Mouse (Mus musculus) kidney, embryonic 14.5 days (tissue): ENCODE measurements around the gene Specc1. TPM values are rescaled to one million over a fixed set of nuclear protein-coding genes. Genes with fewer than 3 reads are reported as not detected.

Experiments used
- ATAC-seq: fragments of 200-750 bp; cut with Nextera tagmentation; 2 replicates; pipeline ENCODE4 v1.8.0; 2017; ENCODE audit warnings: moderate number of reproducible peaks, mild to moderate bottlenecking, moderate TSS enrichment, moderate library complexity; ENCODE audit not compliant: low FRiP score, low TSS enrichment
- H3K27ac ChIP-seq: fragments of 300-500 bp; sonication (generic); 2 replicates; pipeline ENCODE4 v1.5.1; 2014; ENCODE audit warnings: low read depth, mild to moderate bottlenecking, low read length, moderate library complexity, mixed read lengths
- H3K27me3 ChIP-seq: fragments of 300-500 bp; sonication (generic); 2 replicates; pipeline ENCODE4 v1.6.1; 2014; ENCODE audit warnings: mild to moderate bottlenecking, low read length; ENCODE audit not compliant: control insufficient read depth, insufficient read depth
- H3K36me3 ChIP-seq: fragments of 300-500 bp; sonication (generic); 2 replicates; pipeline ENCODE4 v1.6.1; 2014; ENCODE audit warnings: low read length, mixed read lengths; ENCODE audit not compliant: control insufficient read depth, insufficient read depth
- H3K4me1 ChIP-seq: fragments of 300-500 bp; sonication (generic); 2 replicates; pipeline ENCODE4 v1.6.1; 2014; ENCODE audit warnings: low read length, mixed read lengths; ENCODE audit not compliant: control insufficient read depth, insufficient read depth
- H3K4me2 ChIP-seq: fragments of 300-500 bp; sonication (generic); replicated peaks from 2 replicates; pipeline ENCODE4 v1.6.1; 2014; ENCODE audit warnings: low read depth, mild to moderate bottlenecking, low read length
- H3K4me3 ChIP-seq: fragments of 300-500 bp; sonication (generic); 2 replicates; pipeline ENCODE4 v1.5.1; 2014; ENCODE audit warnings: mild to moderate bottlenecking, low read length
- H3K9ac ChIP-seq: fragments of 300-500 bp; sonication (generic); 2 replicates; pipeline ENCODE4 v1.6.1; 2014; ENCODE audit warnings: low read depth, mild to moderate bottlenecking, low read length, moderate library complexity
- H3K9me3 ChIP-seq: fragments of 300-500 bp; sonication (generic); 2 replicates; pipeline ENCODE4 v1.6.1; 2016; ENCODE audit warnings: low read length; ENCODE audit not compliant: control insufficient read depth
- WGBS: fragments of 180-500 bp; shearing (Covaris S2); extraction: QIAGEN DNeasy Blood & Tissue Kit; methylation state at CpG from one replicate; pipeline ENCODE4 v1.1.7; 2014; 5-methylcytosine and 5-hydroxymethylcytosine counted together
- polyA plus RNA-seq: library from polyadenylated mRNA; unstranded; fragments of >200 nt; fragmentation: Nextera tagmentation; extraction: Ambion mirVana; gene quantifications from 2 replicates; pipeline ENCODE4 v1.2.1, GENCODE M21; 2014

Gene Specc1
- polyA plus RNA-seq, 1 experiment from 2014 or later: 13.6 TPM

DNA sequence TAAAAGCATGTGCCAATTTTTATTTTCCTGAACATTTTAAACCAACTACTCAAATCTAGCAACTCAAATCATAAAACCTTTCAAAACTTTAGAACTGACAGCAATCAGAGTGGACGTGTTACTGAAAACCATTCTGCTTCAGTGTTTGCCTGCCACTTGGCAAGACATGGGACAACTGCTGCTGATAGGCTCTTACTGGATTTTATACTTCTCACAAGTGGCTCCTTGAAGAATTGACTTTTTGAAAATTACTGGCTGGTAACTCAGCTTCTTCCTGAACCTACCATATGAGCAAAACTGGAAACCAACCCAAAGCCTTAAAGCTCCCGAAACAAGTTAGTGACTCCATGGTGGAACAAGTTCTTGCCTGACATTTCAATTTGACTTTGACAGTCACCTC is 177.6 kb downstream of the Specc1 start:
- Histone ChIP-seq H3K4me3 (no peak overlapping the region), H3K36me3 (no peaks in the 10 kb centered on the region), H3K4me2 (no peak overlapping the region), H3K4me1 (no peaks in the 10 kb centered on the region), H3K27me3 (no peaks in the 10 kb centered on the region), H3K9me3 (no peaks in the 10 kb centered on the region), H3K27ac (no peak overlapping the region), H3K9ac (no peak overlapping the region)
- WGBS: 87% methylated on average over 2 of the region's 2 CpGs
- no peak for ATAC-seq

DNA sequence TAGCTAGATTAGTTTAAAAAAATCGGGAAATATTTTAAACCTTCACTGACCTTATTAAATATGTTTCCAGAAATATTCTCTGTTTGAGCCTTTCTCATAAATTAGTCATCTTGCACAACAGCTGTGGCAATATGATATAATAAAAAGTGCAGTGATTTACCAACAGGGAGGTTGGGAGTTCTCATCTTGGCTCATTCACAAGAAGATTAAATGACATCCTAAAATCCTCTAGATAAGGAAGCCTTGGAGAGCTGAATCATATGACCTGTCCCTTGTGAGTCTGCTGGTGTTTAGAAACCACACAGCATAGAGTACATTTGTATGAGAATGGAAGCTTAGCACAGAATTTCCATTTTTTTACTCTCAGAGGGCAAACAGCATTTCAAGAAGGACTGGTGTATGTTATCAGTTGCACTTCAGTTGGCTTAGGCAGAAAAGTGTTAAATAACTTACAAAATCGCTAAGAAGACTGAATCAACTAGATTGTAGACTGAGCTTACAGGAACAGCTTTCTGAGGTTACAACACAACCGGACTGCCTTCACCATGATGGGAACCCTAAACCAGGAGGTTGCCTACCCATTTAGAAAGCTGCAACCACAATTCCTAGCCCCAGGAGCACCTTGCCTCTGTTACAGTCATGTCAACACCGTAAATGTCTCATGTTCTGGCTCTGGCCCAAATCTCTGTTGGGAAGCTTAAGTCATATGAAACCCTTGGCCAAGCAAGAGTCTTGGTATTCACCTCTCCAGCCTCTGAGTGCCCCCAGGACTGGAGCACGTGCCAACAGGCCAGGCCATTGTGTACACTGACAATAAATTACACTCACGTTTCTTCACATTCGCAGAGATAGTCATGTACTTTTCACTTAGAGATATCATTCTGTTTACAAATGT is 188.9 kb downstream of the Specc1 start:
- H3K36me3 ChIP-seq: no peaks in the 10 kb centered on the region
- no peaks in the 10 kb centered on the region for H3K4me1 ChIP-seq
- no peak for ATAC-seq
- no peaks in the 10 kb centered on the region; the same call in 1 of the 2 replicates for H3K9me3 ChIP-seq
- H3K27ac ChIP-seq: no peak overlapping the region
- no peak overlapping the region for H3K4me3 ChIP-seq
- no peak overlapping the region for H3K9ac ChIP-seq
- 78% methylated on average over 7 of the region's 7 CpGs for WGBS
- H3K4me2 ChIP-seq: no peak overlapping the region
- no peaks in the 10 kb centered on the region for H3K27me3 ChIP-seq

DNA sequence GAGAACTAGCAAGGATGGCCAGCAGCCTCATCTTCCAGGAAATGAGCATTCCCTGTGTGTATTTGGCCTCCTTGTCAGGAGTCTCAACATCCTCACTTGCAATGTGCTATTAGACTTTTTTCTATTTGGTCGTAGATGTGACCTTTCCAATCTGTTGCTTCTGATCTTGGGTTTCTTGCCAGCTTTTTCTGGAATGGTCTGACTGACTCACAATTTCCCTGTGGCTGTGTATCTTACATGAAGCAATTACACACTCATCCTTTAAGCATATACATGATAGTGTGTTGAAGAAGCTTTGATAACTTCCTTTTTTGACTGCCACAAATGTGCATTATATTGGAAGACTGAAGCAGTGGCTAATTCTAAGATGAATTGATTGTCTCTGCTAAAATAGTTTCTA is 190.1 kb downstream of the Specc1 start:
- H3K36me3 ChIP-seq: no peaks in the 10 kb centered on the region
- no peaks in the 10 kb centered on the region; the same call in 1 of the 2 replicates for H3K9me3 ChIP-seq
- H3K4me1 ChIP-seq: no peaks in the 10 kb centered on the region

DNA sequence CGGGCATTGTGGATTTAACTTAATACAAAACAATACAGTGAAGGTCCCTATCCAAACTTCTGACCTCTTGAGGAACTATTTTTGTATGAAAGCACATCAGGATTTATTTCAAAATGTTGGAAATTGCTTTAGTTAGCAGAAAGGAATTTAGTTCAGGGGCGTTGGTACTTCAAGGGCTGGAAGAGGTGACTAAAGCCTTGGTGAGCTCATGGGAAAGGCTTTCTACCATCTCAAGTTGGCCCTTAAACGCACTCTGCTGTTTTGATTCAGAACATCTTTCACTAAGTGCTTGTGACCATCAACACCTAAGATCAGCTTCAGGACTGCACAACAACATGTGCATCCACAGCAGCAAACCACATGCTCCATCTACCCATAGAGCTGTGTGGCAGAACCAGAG is 191.5 kb downstream of the Specc1 start:
- H3K4me3 ChIP-seq: no peak overlapping the region
- 89% methylated on average over 3 of the region's 3 CpGs for WGBS

More for the DNA sequence above, 190.1 kb downstream of the Specc1 start:
- Histone ChIP-seq H3K27me3 (no peaks in the 10 kb centered on the region), H3K4me2 (no peak overlapping the region), H3K4me3 (no peak overlapping the region), H3K27ac (no peak overlapping the region), H3K9ac (no peak overlapping the region)
- 74% methylated on average over 1 of the region's 1 CpGs for WGBS
- no peak for ATAC-seq

DNA sequence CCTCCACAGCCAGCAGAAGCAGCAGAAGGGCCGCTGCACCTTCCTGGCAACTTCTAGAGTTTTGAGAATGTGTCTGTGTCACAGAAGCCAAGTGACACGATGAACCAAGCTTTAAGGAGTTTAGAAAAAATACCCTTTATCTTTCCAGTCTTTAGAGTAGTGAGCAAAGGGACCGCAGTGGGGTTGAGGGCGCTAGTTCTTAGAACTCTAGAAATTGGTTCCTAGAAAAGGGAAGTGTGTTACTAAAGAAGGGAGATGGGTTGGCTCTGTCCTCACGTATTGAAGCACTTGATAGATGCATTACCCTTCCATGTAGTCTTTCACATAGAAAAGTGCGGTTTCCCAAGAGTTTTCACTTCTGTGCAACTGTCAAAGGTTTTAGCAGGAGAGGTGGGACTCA is 191.9 kb downstream of the Specc1 start:
- Histone ChIP-seq H3K4me1 (no peaks in the 10 kb centered on the region), H3K27ac (no peak overlapping the region), H3K36me3 (no peaks in the 10 kb centered on the region), H3K4me2 (no peak overlapping the region), H3K9me3 (no peaks in the 10 kb centered on the region; the same call in 1 of the 2 replicates), H3K9ac (no peak overlapping the region), H3K27me3 (no peaks in the 10 kb centered on the region), H3K4me3 (no peak overlapping the region)
- no peak for ATAC-seq
- 84% methylated on average over 6 of the region's 6 CpGs for WGBS

More for the DNA sequence above, 191.5 kb downstream of the Specc1 start:
- Histone ChIP-seq H3K4me1 (no peaks in the 10 kb centered on the region), H3K9ac (no peak overlapping the region), H3K36me3 (no peaks in the 10 kb centered on the region), H3K27ac (no peak overlapping the region), H3K27me3 (no peaks in the 10 kb centered on the region), H3K4me2 (no peak overlapping the region), H3K9me3 (no peaks in the 10 kb centered on the region; the same call in 1 of the 2 replicates)
- ATAC-seq: no peak

DNA sequence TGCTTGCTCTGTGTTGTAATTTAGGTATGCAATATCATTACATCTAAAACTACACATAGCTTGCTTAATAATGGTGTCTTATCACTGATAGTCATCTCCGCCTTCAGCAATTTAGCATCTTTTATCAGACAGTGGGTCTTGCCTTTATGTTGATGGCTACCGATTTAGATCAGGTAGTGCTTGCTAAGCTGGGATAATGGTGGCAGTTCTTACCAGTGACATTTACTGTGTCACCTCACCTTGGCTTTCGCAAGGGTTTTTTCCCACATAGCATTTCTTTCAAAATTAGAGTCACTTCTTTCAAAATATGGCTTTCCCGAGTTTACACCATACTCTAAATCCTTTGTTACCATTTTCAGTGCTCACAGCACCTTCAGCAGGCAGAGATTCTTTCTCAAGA is 196.5 kb downstream of the Specc1 start:
- H3K9ac ChIP-seq: no peak overlapping the region
- no peaks in the 10 kb centered on the region; the same call in 1 of the 2 replicates for H3K36me3 ChIP-seq
- H3K4me3 ChIP-seq: no peak overlapping the region
- H3K4me2 ChIP-seq: no peak overlapping the region
- H3K9me3 ChIP-seq: no peaks in the 10 kb centered on the region
- H3K27me3 ChIP-seq: no peaks in the 10 kb centered on the region
- 92% methylated on average over 4 of the region's 4 CpGs for WGBS
- no peak for ATAC-seq
- no peak overlapping the region for H3K27ac ChIP-seq
- no peaks in the 10 kb centered on the region for H3K4me1 ChIP-seq

DNA sequence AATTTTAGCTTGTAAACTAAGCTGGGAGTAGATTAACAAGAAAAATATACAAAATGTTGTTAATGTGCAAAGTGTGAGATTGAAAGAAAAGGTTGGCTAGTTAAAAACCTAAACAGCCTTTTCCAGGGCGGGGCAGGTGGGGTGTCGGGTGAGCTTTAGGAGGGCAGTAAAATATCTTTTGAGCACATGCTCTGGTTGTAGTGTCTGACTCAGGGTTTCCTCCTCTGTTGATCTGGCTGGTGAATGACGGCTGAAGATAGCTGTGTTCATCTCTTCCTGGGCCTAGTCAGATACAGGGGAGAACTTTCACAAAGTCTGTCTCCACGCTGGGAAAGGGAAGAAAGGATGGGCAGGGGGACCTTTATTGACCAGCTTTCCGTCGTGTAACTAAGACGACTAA is 203.2 kb downstream of the Specc1 start:
- H3K27ac ChIP-seq: no peak overlapping the region
- no peak overlapping the region for H3K4me2 ChIP-seq
- no peaks in the 10 kb centered on the region; the same call in 1 of the 2 replicates for H3K36me3 ChIP-seq
- no peaks in the 10 kb centered on the region for H3K27me3 ChIP-seq
- WGBS: 89% methylated on average over 7 of the region's 7 CpGs
- H3K4me1 ChIP-seq: no peaks in the 10 kb centered on the region
- H3K4me3 ChIP-seq: no peak overlapping the region
- no peaks in the 10 kb centered on the region for H3K9me3 ChIP-seq
- no peak for ATAC-seq
- H3K9ac ChIP-seq: no peak overlapping the region

DNA sequence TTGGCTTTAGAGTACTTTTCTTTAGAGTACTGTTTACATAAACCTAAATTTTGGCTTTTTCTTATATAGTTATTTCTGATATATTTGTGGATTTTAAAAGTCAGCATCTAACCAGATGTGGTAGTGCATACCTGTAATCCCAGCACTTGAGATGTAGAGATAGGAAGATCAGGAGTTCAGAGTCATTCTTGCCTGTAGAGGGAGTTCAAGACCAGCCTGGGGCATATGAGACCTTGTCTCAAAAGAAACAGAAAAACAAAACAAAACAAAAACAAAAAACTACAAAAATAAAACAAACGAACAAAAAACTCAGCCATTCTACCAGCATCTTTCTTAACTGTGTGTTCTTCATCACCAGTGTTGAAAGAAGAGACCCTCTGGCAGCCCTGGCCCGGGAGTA is 204.9 kb downstream of the Specc1 start:
- H3K4me2 ChIP-seq: no peak overlapping the region
- H3K36me3 ChIP-seq: no peaks in the 10 kb centered on the region; the same call in 1 of the 2 replicates
- H3K4me1 ChIP-seq: no peaks in the 10 kb centered on the region
- no peak overlapping the region for H3K4me3 ChIP-seq
- H3K27ac ChIP-seq: no peak overlapping the region
- ATAC-seq: no peak
- no peak overlapping the region for H3K9ac ChIP-seq
- H3K27me3 ChIP-seq: no peaks in the 10 kb centered on the region
- WGBS: 80% methylated on average over 2 of the region's 2 CpGs
- H3K9me3 ChIP-seq: no peaks in the 10 kb centered on the region

DNA sequence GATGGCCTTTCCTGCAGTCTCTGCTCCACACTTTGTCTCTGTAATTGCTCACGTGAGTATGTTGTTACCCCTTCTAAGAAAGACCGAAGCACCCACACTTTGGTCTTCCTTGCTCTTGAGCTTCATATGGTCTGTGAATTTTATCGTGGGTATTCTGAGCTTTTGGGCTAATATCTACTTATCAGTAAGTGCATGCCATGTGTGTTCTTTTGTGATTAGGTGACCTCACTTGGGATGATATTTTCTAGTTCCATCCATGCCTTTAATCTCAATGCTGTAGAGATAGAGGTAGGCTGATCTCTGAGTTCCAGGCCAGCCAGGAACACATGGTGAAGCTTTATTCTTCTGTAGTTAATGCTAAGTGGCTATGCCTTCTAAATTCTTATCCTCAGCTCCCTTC is 207.8 kb downstream of the Specc1 start:
- 94% methylated on average over 3 of the region's 3 CpGs for WGBS
- Histone ChIP-seq H3K27me3 (no peaks in the 10 kb centered on the region), H3K4me1 (no peaks in the 10 kb centered on the region), H3K4me3 (no peak overlapping the region), H3K36me3 (no peaks in the 10 kb centered on the region), H3K9ac (no peak overlapping the region), H3K9me3 (no peaks in the 10 kb centered on the region), H3K27ac (no peak overlapping the region), H3K4me2 (no peak overlapping the region)
- ATAC-seq: no peak
